Mouse (Mus musculus): ENCODE data around the gene Hoxa7. TPM values are rescaled to one million over a fixed set of nuclear protein-coding genes. Genes with fewer than 3 reads are reported as not detected.

Hoxa7 gene
- polyA plus RNA-seq, 1 experiment from 2014 or later: 8.1 TPM

- Histone ChIP-seq H3K27ac (replicated peaks) (no peak overlapping the region), H3K9ac (ENCODE audit: low read length) (no peak overlapping the region), H3K4me3 (ENCODE audit: low read depth, low read length) (no peak overlapping the region), H3K27me3 (ENCODE audit: control insufficient read depth, insufficient read depth, low read length) (peaks cover 46% of the 10 kb centered on the region), H3K9me3 (ENCODE audit: control insufficient read depth, low read length) (no peaks in the 10 kb centered on the region), H3K4me1 (replicated peaks; ENCODE audit: control insufficient read depth, insufficient read depth) (no peaks in the 10 kb centered on the region), H3K36me3 (ENCODE audit: control insufficient read depth, insufficient read depth, low read length) (no peaks in the 10 kb centered on the region), H3K4me2 (replicated peaks; ENCODE audit: low read depth) (peak overlapping the region; percentile 25; the same call in 1 of the 2 replicates)
- DNase-seq (ENCODE audit: low spot score) (no peak), ATAC-seq (ENCODE audit: low FRiP score, low TSS enrichment) (no peak)
- 3% methylated on average over 67 of the region's 69 CpGs for WGBS
- no peak for TF ChIP-seq CTCF (IDR thresholded peaks at IDR 0.05; ENCODE audit: low read depth)
- TF ChIP-seq EP300 (optimal IDR thresholded peaks at IDR 0.05): no peak
Measured at GRCm38 (mm10) chr6:52225612-52226568, 4.2 kb upstream of the Hoxa7 start.

DNA sequence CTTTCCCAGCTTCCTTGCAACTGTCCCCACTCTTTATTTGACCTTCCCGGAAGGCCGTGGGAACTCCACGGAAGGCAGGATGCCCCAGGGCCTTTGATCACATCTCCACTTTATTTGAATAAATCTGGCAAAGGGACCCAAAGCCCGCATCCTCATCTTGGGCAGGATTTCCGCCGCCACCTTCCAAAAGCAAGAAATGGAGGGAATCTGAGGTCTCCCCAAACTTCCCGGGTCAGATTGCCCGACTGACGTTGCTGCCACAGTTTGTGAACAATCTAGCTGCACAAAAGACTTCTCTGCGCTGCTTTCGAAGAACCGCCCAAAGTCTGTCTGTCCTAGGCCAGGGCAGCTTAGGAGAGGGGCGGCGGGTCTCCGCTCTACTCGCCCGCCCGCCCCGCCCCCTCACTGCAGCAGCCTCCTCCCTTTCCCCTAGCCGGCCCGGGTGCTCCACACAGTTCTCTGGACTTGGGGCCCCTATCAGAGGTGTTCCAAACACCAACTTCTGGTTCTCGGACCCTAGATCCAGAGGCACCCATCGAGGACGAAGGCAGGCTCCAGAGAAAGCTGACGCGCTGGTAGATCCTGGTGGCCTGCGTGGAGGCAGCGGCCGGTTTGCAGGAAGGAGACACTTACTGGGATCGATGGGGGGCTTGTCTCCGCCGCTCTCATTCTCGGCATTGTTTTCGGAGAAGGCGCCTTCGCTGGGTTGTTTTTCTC is 3.4 kb upstream of the Hoxa7 start:
- Histone ChIP-seq H3K27ac (replicated peaks) (no peak overlapping the region), H3K27me3 (ENCODE audit: control insufficient read depth, insufficient read depth, low read length) (peaks cover 46% of the 10 kb centered on the region; the same call in 1 of the 2 replicates), H3K9ac (ENCODE audit: low read length) (no peak overlapping the region), H3K36me3 (ENCODE audit: control insufficient read depth, insufficient read depth, low read length) (no peaks in the 10 kb centered on the region), H3K4me1 (replicated peaks; ENCODE audit: control insufficient read depth, insufficient read depth) (no peaks in the 10 kb centered on the region), H3K9me3 (ENCODE audit: control insufficient read depth, low read length) (no peaks in the 10 kb centered on the region), H3K4me2 (replicated peaks; ENCODE audit: low read depth) (no peak overlapping the region), H3K4me3 (ENCODE audit: low read depth, low read length) (0 out of 2 replicates have a peak overlapping the region, but pooled peaks have one; percentile 6)
- ATAC-seq (ENCODE audit: low FRiP score, low TSS enrichment) (no peak), DNase-seq (ENCODE audit: low spot score) (no peak)
- TF ChIP-seq EP300 (optimal IDR thresholded peaks at IDR 0.05) (no peak), CTCF (IDR thresholded peaks at IDR 0.05; ENCODE audit: low read depth) (no peak)
- WGBS: 5% methylated on average over 36 of the region's 36 CpGs

- Histone ChIP-seq H3K4me2 (replicated peaks; ENCODE audit: low read depth) (no peak overlapping the region), H3K27ac (replicated peaks) (peak overlapping the region; percentile 8; the same call in 1 of the 2 replicates), H3K9me3 (ENCODE audit: control insufficient read depth, low read length) (no peaks in the 10 kb centered on the region), H3K4me3 (ENCODE audit: low read depth, low read length) (peak overlapping the region; percentile 15), H3K9ac (ENCODE audit: low read length) (no peak overlapping the region), H3K4me1 (replicated peaks; ENCODE audit: control insufficient read depth, insufficient read depth) (no peaks in the 10 kb centered on the region), H3K27me3 (ENCODE audit: control insufficient read depth, insufficient read depth, low read length) (peaks cover 45% of the 10 kb centered on the region; the same call in 1 of the 2 replicates), H3K36me3 (ENCODE audit: control insufficient read depth, insufficient read depth, low read length) (no peaks in the 10 kb centered on the region)
- WGBS: 13% methylated on average over 24 of the region's 24 CpGs
- no peak for TF ChIP-seq EP300 (optimal IDR thresholded peaks at IDR 0.05)
- no peak for TF ChIP-seq CTCF (IDR thresholded peaks at IDR 0.05; ENCODE audit: low read depth)
- DNase-seq (ENCODE audit: low spot score): no peak
- no peak for ATAC-seq (ENCODE audit: low FRiP score, low TSS enrichment)
Measured at GRCm38 (mm10) chr6:52223939-52224760, 2.5 kb upstream of the Hoxa7 start.

DNA sequence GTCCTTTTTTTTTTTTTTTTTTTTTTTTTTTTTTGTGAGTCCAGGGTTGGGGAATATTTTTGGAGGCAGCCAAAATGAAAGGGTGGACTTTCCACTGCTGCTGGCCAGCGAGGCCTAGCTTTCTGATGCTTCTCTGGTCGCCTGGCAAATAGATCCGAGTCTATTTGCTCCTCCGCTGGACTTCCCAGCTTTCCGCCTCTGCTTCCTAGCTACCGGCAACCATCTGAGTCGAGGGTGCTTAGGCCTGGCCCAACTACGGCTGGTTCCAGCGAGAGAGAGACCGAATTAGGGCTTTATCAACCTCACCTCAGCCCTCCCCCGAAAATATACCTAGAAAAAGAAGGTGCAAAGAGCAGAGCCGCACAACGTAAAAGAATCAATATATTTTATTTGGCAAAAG is 1.1 kb upstream of the Hoxa7 start:
- DNase-seq (ENCODE audit: low spot score) (no peak), ATAC-seq (ENCODE audit: low FRiP score, low TSS enrichment) (no peak)
- Histone ChIP-seq H3K27ac (replicated peaks) (no peak overlapping the region), H3K4me3 (ENCODE audit: low read depth, low read length) (no peak overlapping the region), H3K36me3 (ENCODE audit: control insufficient read depth, insufficient read depth, low read length) (no peaks in the 10 kb centered on the region), H3K4me1 (replicated peaks; ENCODE audit: control insufficient read depth, insufficient read depth) (no peaks in the 10 kb centered on the region), H3K9me3 (ENCODE audit: control insufficient read depth, low read length) (no peaks in the 10 kb centered on the region), H3K4me2 (replicated peaks; ENCODE audit: low read depth) (0 out of 2 replicates have a peak overlapping the region, but pooled peaks have one; percentile 6), H3K27me3 (ENCODE audit: control insufficient read depth, insufficient read depth, low read length) (peaks cover 38% of the 10 kb centered on the region; the same call in 1 of the 2 replicates), H3K9ac (ENCODE audit: low read length) (no peak overlapping the region)
- 55% methylated on average over 13 of the region's 13 CpGs for WGBS
- no peak for TF ChIP-seq CTCF (IDR thresholded peaks at IDR 0.05; ENCODE audit: low read depth)
- TF ChIP-seq EP300 (optimal IDR thresholded peaks at IDR 0.05): no peak

- Histone ChIP-seq H3K9me3 (ENCODE audit: control insufficient read depth, low read length) (no peaks in the 10 kb centered on the region), H3K27ac (replicated peaks) (0 out of 2 replicates have a peak overlapping the region, but pooled peaks have one; percentile 41), H3K4me2 (replicated peaks; ENCODE audit: low read depth) (peak overlapping the region; percentile 88), H3K4me1 (replicated peaks; ENCODE audit: control insufficient read depth, insufficient read depth) (no peaks in the 10 kb centered on the region), H3K4me3 (ENCODE audit: low read depth, low read length) (peak overlapping the region; percentile 58), H3K27me3 (ENCODE audit: control insufficient read depth, insufficient read depth, low read length) (peaks cover 37% of the 10 kb centered on the region; the same call in 1 of the 2 replicates), H3K9ac (ENCODE audit: low read length) (no peak overlapping the region), H3K36me3 (ENCODE audit: control insufficient read depth, insufficient read depth, low read length) (no peaks in the 10 kb centered on the region)
- DNase-seq (ENCODE audit: low spot score): no peak
- ATAC-seq (ENCODE audit: low FRiP score, low TSS enrichment): peak; percentile 19
- WGBS: 21% methylated on average over 21 of the region's 21 CpGs
- TF ChIP-seq CTCF (IDR thresholded peaks at IDR 0.05; ENCODE audit: low read depth): no peak
- no peak for TF ChIP-seq EP300 (optimal IDR thresholded peaks at IDR 0.05)
Measured at GRCm38 (mm10) chr6:52221993-52222685, 485 bp upstream of the Hoxa7 start.
